ENCODE assay signal across 21 mouse cellular contexts in genomic region chr3:150640004-150640676, GRCm38 (mm10).
A peak's percentile ranks its signal among the peaks of the same experiment; 100 is the strongest.
DNase-seq lines count a peak whose midpoint lies in the region; ATAC-seq and TF ChIP-seq lines count a peak whose summit lies in the region.
"Had no signal": no experiment of that assay in that cellular context is flagged by ENCODE, and none has a peak within 500 bp of the region (broad histone marks: within the 10 kb centered on the region; RNA-seq: fewer than 3 reads in every experiment).

No protein-coding gene starts in this region.

- H3K36me3 ChIP-seq in intestine, embryonic 15.5 days, result no peaks in the 10 kb centered on the region
- H3K36me3 ChIP-seq in intestine, embryonic 16.5 days (ENCODE audit: control insufficient read depth, insufficient read depth, low read length), result no peaks in the 10 kb centered on the region
- H3K36me3 ChIP-seq in intestine, postnatal 0 days (ENCODE audit: control insufficient read depth, insufficient read depth), result no peaks in the 10 kb centered on the region
- no peaks in the 10 kb centered on the region for H3K36me3 ChIP-seq in forebrain, embryonic 11.5 days (ENCODE audit: control insufficient read depth, insufficient read depth, low read length)
- H3K36me3 ChIP-seq: G1E had no signal

- peak; percentile 89 for ATAC-seq in intestine, embryonic 15.5 days
- peak; percentile 91 for ATAC-seq in intestine, embryonic 16.5 days
- ATAC-seq in intestine, postnatal 0 days, result peak; percentile 94
- ATAC-seq in forebrain, embryonic 11.5 days (replicated peaks; ENCODE audit: low FRiP score), result no peak
- ATAC-seq: activated CD4-positive, CD25-positive, alpha-beta regulatory T cell, adult 4 months; CD4-positive, CD25-positive, alpha-beta regulatory T cell, adult 4 months; Patski had no signal

- no peaks in the 10 kb centered on the region for H3K9me3 ChIP-seq in intestine, embryonic 15.5 days
- H3K9me3 ChIP-seq in intestine, embryonic 16.5 days (ENCODE audit: control insufficient read depth, low read length), result no peaks in the 10 kb centered on the region
- H3K9me3 ChIP-seq in intestine, postnatal 0 days (ENCODE audit: control insufficient read depth), result no peaks in the 10 kb centered on the region
- H3K9me3 ChIP-seq in forebrain, embryonic 11.5 days (ENCODE audit: control insufficient read depth, low read length), result no peaks in the 10 kb centered on the region
- H3K9me3 ChIP-seq: G1E had no signal

- TF ChIP-seq CTCF in intestine, postnatal 0 days (IDR thresholded peaks at IDR 0.05; ENCODE audit: low read depth), result no peak

- WGBS in intestine, embryonic 15.5 days, result 76% methylated on average over 8 of the region's 8 CpGs
- WGBS in intestine, embryonic 16.5 days, result 81% methylated on average over 8 of the region's 8 CpGs
- WGBS in intestine, postnatal 0 days, result 66% methylated on average over 8 of the region's 8 CpGs
- 93% methylated on average over 8 of the region's 8 CpGs for WGBS in forebrain, embryonic 11.5 days

- no peak overlapping the region for H3K4me2 ChIP-seq in intestine, embryonic 15.5 days (replicated peaks)
- H3K4me2 ChIP-seq in intestine, embryonic 16.5 days (ENCODE audit: low read depth, low read length), result no peak overlapping the region
- peak overlapping the region; percentile 28 for H3K4me2 ChIP-seq in intestine, postnatal 0 days (replicated peaks; ENCODE audit: low read depth)
- H3K4me2 ChIP-seq in forebrain, embryonic 11.5 days (ENCODE audit: low read depth, low read length, severe bottlenecking), result no peak overlapping the region

- no peak overlapping the region for H3K9ac ChIP-seq in intestine, embryonic 15.5 days
- H3K9ac ChIP-seq in intestine, embryonic 16.5 days (ENCODE audit: low read depth, low read length), result no peak overlapping the region
- no peak overlapping the region for H3K9ac ChIP-seq in intestine, postnatal 0 days (ENCODE audit: low read depth, low read length)
- H3K9ac ChIP-seq in forebrain, embryonic 11.5 days (ENCODE audit: low read length), result no peak overlapping the region

- no peaks in the 10 kb centered on the region for H3K27me3 ChIP-seq in intestine, embryonic 15.5 days (replicated peaks)
- no peaks in the 10 kb centered on the region for H3K27me3 ChIP-seq in intestine, embryonic 16.5 days (replicated peaks; ENCODE audit: control insufficient read depth, insufficient read depth, low read length)
- H3K27me3 ChIP-seq in intestine, postnatal 0 days (replicated peaks; ENCODE audit: control insufficient read depth, insufficient read depth, low read length), result no peaks in the 10 kb centered on the region
- no peaks in the 10 kb centered on the region for H3K27me3 ChIP-seq in forebrain, embryonic 11.5 days (ENCODE audit: control insufficient read depth, insufficient read depth, low read length)
- H3K27me3 ChIP-seq: CH12.LX, Patski had no signal

- no peak overlapping the region for H3K4me3 ChIP-seq in intestine, embryonic 15.5 days (replicated peaks)
- H3K4me3 ChIP-seq in intestine, embryonic 16.5 days (ENCODE audit: low read length), result no peak overlapping the region
- no peak overlapping the region for H3K4me3 ChIP-seq in intestine, postnatal 0 days (ENCODE audit: low read depth, low read length)
- H3K4me3 ChIP-seq in forebrain, embryonic 11.5 days (ENCODE audit: low read depth, low read length), result no peak overlapping the region

- no peak overlapping the region for H3K27ac ChIP-seq in intestine, embryonic 15.5 days
- H3K27ac ChIP-seq in intestine, embryonic 16.5 days (ENCODE audit: low read length), result no peak overlapping the region
- no peak overlapping the region for H3K27ac ChIP-seq in intestine, postnatal 0 days (ENCODE audit: low read depth, low read length)
- no peak overlapping the region for H3K27ac ChIP-seq in forebrain, embryonic 11.5 days (ENCODE audit: low read depth, low read length)

- H3K4me1 ChIP-seq in intestine, embryonic 15.5 days (replicated peaks), result no peaks in the 10 kb centered on the region
- H3K4me1 ChIP-seq in intestine, embryonic 16.5 days (ENCODE audit: control insufficient read depth, insufficient read depth, low read length), result no peaks in the 10 kb centered on the region
- no peaks in the 10 kb centered on the region for H3K4me1 ChIP-seq in intestine, postnatal 0 days (replicated peaks; ENCODE audit: control insufficient read depth, insufficient read depth, low read length)
- no peaks in the 10 kb centered on the region for H3K4me1 ChIP-seq in forebrain, embryonic 11.5 days (replicated peaks; ENCODE audit: control insufficient read depth, insufficient read depth, low read length)

- DNase-seq in forebrain, embryonic 11.5 days (ENCODE audit: low spot score), result no peak
- no peak for DNase-seq in retina, postnatal 1 day
- no peak for DNase-seq in spleen, postnatal 36 days (ENCODE audit: low spot score in 2 of 2)
- DNase-seq: adrenal gland, adult 2 months; adrenal gland, adult 8-10 months; adrenal gland, postnatal 10 days; adrenal gland, postnatal 14 days; adrenal gland, postnatal 25 days; adrenal gland, postnatal 36 days; B cell, adult 2 months; cerebellum, adult 11 months; cerebellum, adult 11-12 months; cerebellum, adult 18-20 months had no signal
